Mouse (Mus musculus): ENCODE measurements at regions not wholly inside any gene's neighbourhood (a gene's known extent, or its start where the extent isn't known, plus 50 kb on each side); places are given as distances from the start of the nearest gene placed in this dataset.

GRCm38 (mm10) chr13:60488884-60489265 is 112.9 kb upstream of the Dapk1 start:
- H3K9ac ChIP-seq (replicated peaks): no peak overlapping the region
- no peak overlapping the region for H3K27ac ChIP-seq
- no peak for ATAC-seq
- H3K4me1 ChIP-seq (replicated peaks): 0 out of 2 replicates have a peak, but pooled peaks cover 4% of the 10 kb centered on the region
- H3K9me3 ChIP-seq: no peaks in the 10 kb centered on the region
- no peak overlapping the region for H3K4me3 ChIP-seq (replicated peaks)
- WGBS: 60% methylated on average over 4 of the region's 4 CpGs
- H3K27me3 ChIP-seq: no peaks in the 10 kb centered on the region
- no peaks in the 10 kb centered on the region for H3K36me3 ChIP-seq
- H3K4me2 ChIP-seq (replicated peaks): no peak overlapping the region

DNA sequence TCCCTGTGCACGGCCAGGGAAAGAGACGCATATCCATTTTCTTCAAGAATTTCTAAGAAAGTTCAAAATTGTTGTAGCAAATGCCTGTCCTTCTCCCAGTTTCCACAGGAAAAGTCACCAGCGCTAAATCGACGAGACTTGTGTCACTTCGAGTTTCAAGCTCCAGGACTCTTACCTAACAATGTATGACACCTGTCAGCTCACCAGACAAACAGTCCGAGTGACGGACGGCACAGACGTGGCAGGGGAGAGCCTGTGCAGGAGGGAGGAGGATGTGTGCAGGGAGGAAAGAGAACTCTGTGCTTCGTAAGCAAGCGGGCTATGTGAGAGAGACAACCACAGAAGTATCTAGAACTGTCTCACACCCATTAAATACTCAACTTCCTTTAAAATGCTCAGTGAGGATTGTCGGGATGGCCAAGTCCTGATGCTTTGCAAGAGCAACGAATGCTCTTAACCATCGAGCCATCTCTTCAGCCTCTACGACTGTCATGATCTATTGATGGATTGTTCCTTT is 109.7 kb upstream of the Dapk1 start:
- no peak overlapping the region for H3K4me2 ChIP-seq (replicated peaks)
- 0 out of 2 replicates have a peak, but pooled peaks cover 4% of the 10 kb centered on the region for H3K4me1 ChIP-seq (replicated peaks)
- H3K9ac ChIP-seq (replicated peaks): no peak overlapping the region
- H3K36me3 ChIP-seq: no peaks in the 10 kb centered on the region
- H3K27me3 ChIP-seq: no peaks in the 10 kb centered on the region
- no peaks in the 10 kb centered on the region for H3K9me3 ChIP-seq
- H3K27ac ChIP-seq: no peak overlapping the region
- no peak overlapping the region for H3K4me3 ChIP-seq (replicated peaks)
- ATAC-seq: no peak
- 85% methylated on average over 16 of the region's 16 CpGs for WGBS

GRCm38 (mm10) chr13:60493836-60494235 is 107.9 kb upstream of the Dapk1 start:
- ATAC-seq: no peak
- no peak overlapping the region for H3K4me2 ChIP-seq (replicated peaks)
- no peaks in the 10 kb centered on the region for H3K36me3 ChIP-seq
- H3K27ac ChIP-seq: no peak overlapping the region
- no peak overlapping the region for H3K9ac ChIP-seq (replicated peaks)
- no peaks in the 10 kb centered on the region for H3K9me3 ChIP-seq
- peaks cover 4% of the 10 kb centered on the region for H3K4me1 ChIP-seq (replicated peaks)
- 69% methylated on average over 5 of the region's 5 CpGs for WGBS
- no peaks in the 10 kb centered on the region for H3K27me3 ChIP-seq
- no peak overlapping the region for H3K4me3 ChIP-seq (replicated peaks)

GRCm38 (mm10) chr13:60497714-60498400 is 103.9 kb upstream of the Dapk1 start:
- H3K36me3 ChIP-seq: no peaks in the 10 kb centered on the region
- peaks cover 6% of the 10 kb centered on the region; the same call in 1 of the 2 replicates for H3K27me3 ChIP-seq
- 26% methylated on average over 18 of the region's 18 CpGs for WGBS
- H3K4me2 ChIP-seq (replicated peaks): no peak overlapping the region
- no peak overlapping the region for H3K4me3 ChIP-seq (replicated peaks)
- no peaks in the 10 kb centered on the region for H3K9me3 ChIP-seq
- H3K27ac ChIP-seq: no peak overlapping the region
- no peak overlapping the region for H3K9ac ChIP-seq (replicated peaks)
- ATAC-seq: no peak
- H3K4me1 ChIP-seq (replicated peaks): peaks cover 4% of the 10 kb centered on the region

- Histone ChIP-seq H3K9ac (replicated peaks) (no peak overlapping the region), H3K27me3 (peaks cover 18% of the 10 kb centered on the region; the same call in 1 of the 2 replicates), H3K4me2 (replicated peaks) (no peak overlapping the region), H3K36me3 (no peaks in the 10 kb centered on the region), H3K4me1 (replicated peaks) (no peaks in the 10 kb centered on the region), H3K9me3 (no peaks in the 10 kb centered on the region), H3K27ac (no peak overlapping the region), H3K4me3 (replicated peaks) (no peak overlapping the region)
- no peak for ATAC-seq
- WGBS: 93% methylated on average over 2 of the region's 2 CpGs
These were observed 97.6 kb upstream of the Dapk1 start for GRCm38 (mm10) chr13:60504196-60504595.

GRCm38 (mm10) chr13:60507611-60508010 is 94.1 kb upstream of the Dapk1 start:
- Histone ChIP-seq H3K36me3 (no peaks in the 10 kb centered on the region), H3K4me3 (replicated peaks) (no peak overlapping the region), H3K9me3 (no peaks in the 10 kb centered on the region), H3K4me1 (replicated peaks) (no peaks in the 10 kb centered on the region), H3K27me3 (peaks cover 12% of the 10 kb centered on the region; the same call in 1 of the 2 replicates), H3K4me2 (replicated peaks) (no peak overlapping the region), H3K9ac (replicated peaks) (no peak overlapping the region), H3K27ac (no peak overlapping the region)
- WGBS: 96% methylated on average over 3 of the region's 3 CpGs
- ATAC-seq: no peak

DNA sequence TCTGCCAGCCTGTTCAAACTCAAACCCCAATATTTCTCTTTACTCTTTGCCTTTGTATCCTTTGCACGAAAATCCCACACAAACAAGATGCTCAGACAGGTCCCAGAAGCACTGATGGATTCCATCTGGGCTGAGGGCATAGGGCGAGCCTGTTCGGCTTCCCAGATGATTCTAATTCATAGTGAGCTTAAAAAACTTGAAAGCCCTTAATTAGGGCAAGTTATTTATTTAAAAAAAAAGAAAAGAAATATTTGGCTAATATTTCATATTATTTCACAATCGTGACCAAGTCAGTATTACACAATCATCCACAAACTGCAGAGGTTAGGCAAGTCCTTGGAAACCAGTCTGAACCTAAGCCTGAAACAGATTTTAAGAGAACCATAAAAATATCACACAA is 93.7 kb upstream of the Dapk1 start:
- Histone ChIP-seq H3K4me1 (replicated peaks) (no peaks in the 10 kb centered on the region), H3K4me3 (replicated peaks) (no peak overlapping the region), H3K9ac (replicated peaks) (no peak overlapping the region), H3K36me3 (no peaks in the 10 kb centered on the region), H3K9me3 (no peaks in the 10 kb centered on the region), H3K27me3 (peaks cover 12% of the 10 kb centered on the region; the same call in 1 of the 2 replicates), H3K27ac (no peak overlapping the region), H3K4me2 (replicated peaks) (no peak overlapping the region)
- WGBS: 84% methylated on average over 4 of the region's 4 CpGs
- no peak for ATAC-seq

GRCm38 (mm10) chr13:60508856-60509255 is 92.9 kb upstream of the Dapk1 start:
- no peak for ATAC-seq
- WGBS: 86% methylated on average over 5 of the region's 5 CpGs

DNA sequence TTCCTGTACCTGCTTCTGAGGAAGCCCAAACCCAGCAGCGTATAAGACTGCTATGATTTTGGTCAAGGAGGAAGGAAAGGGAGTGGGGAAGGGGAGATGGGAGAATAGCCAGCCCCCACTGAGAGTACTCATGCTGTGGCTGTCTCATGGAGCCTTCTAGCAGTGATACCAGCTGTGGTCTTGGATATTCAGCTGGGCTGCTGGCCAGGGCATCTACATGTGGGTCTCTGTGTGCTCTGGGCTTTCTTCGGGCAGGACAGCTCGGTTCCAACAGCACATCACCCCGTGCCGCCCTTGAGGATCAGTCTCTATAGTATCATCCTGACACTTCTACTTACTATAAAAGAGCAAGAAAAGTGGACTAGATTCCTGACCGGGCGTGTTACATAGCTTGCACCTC is 90.6 kb upstream of the Dapk1 start:
- no peaks in the 10 kb centered on the region for H3K36me3 ChIP-seq
- H3K27ac ChIP-seq: no peak overlapping the region
- no peaks in the 10 kb centered on the region for H3K9me3 ChIP-seq
- no peak for ATAC-seq
- no peak overlapping the region for H3K4me3 ChIP-seq (replicated peaks)
- no peak overlapping the region for H3K4me2 ChIP-seq (replicated peaks)
- H3K9ac ChIP-seq (replicated peaks): no peak overlapping the region
- H3K4me1 ChIP-seq (replicated peaks): no peaks in the 10 kb centered on the region
- 94% methylated on average over 7 of the region's 7 CpGs for WGBS
- peaks cover 2% of the 10 kb centered on the region; the same call in 1 of the 2 replicates for H3K27me3 ChIP-seq

More at GRCm38 (mm10) chr13:60508856-60509255, 92.9 kb upstream of the Dapk1 start:
- H3K27ac ChIP-seq: no peak overlapping the region
- no peaks in the 10 kb centered on the region for H3K36me3 ChIP-seq
- no peaks in the 10 kb centered on the region for H3K4me1 ChIP-seq (replicated peaks)
- H3K4me2 ChIP-seq (replicated peaks): no peak overlapping the region
- peaks cover 7% of the 10 kb centered on the region; the same call in 1 of the 2 replicates for H3K27me3 ChIP-seq
- no peak overlapping the region for H3K9ac ChIP-seq (replicated peaks)
- H3K9me3 ChIP-seq: no peaks in the 10 kb centered on the region
- no peak overlapping the region for H3K4me3 ChIP-seq (replicated peaks)

- Histone ChIP-seq H3K4me2 (replicated peaks) (no peak overlapping the region), H3K27ac (no peak overlapping the region), H3K4me3 (replicated peaks) (no peak overlapping the region), H3K4me1 (replicated peaks) (no peaks in the 10 kb centered on the region), H3K27me3 (peaks cover 2% of the 10 kb centered on the region; the same call in 1 of the 2 replicates), H3K36me3 (no peaks in the 10 kb centered on the region), H3K9ac (replicated peaks) (no peak overlapping the region), H3K9me3 (no peaks in the 10 kb centered on the region)
- ATAC-seq: no peak
- WGBS: 92% methylated on average over 8 of the region's 8 CpGs
These were observed 90.1 kb upstream of the Dapk1 start for GRCm38 (mm10) chr13:60511628-60512027.

GRCm38 (mm10) chr13:60513756-60514155 is 88.0 kb upstream of the Dapk1 start:
- no peaks in the 10 kb centered on the region for H3K4me1 ChIP-seq (replicated peaks)
- H3K9ac ChIP-seq (replicated peaks): no peak overlapping the region
- H3K27ac ChIP-seq: no peak overlapping the region
- no peak overlapping the region for H3K4me2 ChIP-seq (replicated peaks)
- no peak overlapping the region for H3K4me3 ChIP-seq (replicated peaks)
- WGBS: 40% methylated on average over 7 of the region's 7 CpGs
- H3K27me3 ChIP-seq: peaks cover 2% of the 10 kb centered on the region; the same call in 1 of the 2 replicates
- no peaks in the 10 kb centered on the region for H3K36me3 ChIP-seq
- H3K9me3 ChIP-seq: no peaks in the 10 kb centered on the region
- 0 out of 2 replicates have a peak, but pooled peaks have one; percentile 27 for ATAC-seq

DNA sequence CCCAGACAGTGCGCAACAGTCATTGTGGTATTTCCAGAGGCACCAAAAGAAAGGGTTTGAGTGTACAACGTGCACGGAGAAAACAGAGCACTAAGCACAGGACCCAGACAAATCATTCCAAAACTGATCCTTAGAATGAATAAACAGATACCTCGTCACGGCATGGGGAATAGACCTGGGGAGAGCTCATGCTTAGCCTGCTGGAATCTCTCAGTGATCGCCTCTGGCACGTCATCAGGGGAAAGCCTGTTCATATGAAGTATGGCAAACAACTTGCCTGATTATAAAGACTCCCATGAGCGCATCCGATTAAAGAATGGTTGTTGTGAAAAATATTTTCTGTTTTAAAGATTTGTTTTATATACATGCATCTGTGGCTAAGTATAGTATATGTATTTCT is 86.9 kb upstream of the Dapk1 start:
- H3K4me1 ChIP-seq (replicated peaks): no peaks in the 10 kb centered on the region
- H3K4me3 ChIP-seq (replicated peaks): no peak overlapping the region
- no peak for ATAC-seq
- H3K27ac ChIP-seq: no peak overlapping the region
- H3K9ac ChIP-seq (replicated peaks): no peak overlapping the region
- H3K9me3 ChIP-seq: no peaks in the 10 kb centered on the region
- whole genome bisulfite sequencing: 91% methylated on average over 9 of the region's 9 CpGs
- H3K4me2 ChIP-seq (replicated peaks): no peak overlapping the region
- H3K27me3 ChIP-seq: peaks cover 2% of the 10 kb centered on the region; the same call in 1 of the 2 replicates
- no peaks in the 10 kb centered on the region for H3K36me3 ChIP-seq
